Mouse (Mus musculus): ENCODE results near the gene Pin1.
"Not testable (repeated sequence)": the region's sequence is repeated elsewhere in the genome, so short reads cannot be mapped to it uniquely, and the experiment has no call there.

The Pin1 gene

GRCm38 (mm10) chr9:20651602-20652259, at the start of gene Pin1:
TSS of gene Pin1 (plus strand) at chr9:20652095.
- in situ Hi-C loops (cut with MboI, MseI): no loop called here

GRCm38 (mm10) chr9:20606269-20606668, 45.6 kb upstream of the Pin1 start:
- in situ Hi-C loops (cut with MboI, MseI): no loop called here

DNA sequence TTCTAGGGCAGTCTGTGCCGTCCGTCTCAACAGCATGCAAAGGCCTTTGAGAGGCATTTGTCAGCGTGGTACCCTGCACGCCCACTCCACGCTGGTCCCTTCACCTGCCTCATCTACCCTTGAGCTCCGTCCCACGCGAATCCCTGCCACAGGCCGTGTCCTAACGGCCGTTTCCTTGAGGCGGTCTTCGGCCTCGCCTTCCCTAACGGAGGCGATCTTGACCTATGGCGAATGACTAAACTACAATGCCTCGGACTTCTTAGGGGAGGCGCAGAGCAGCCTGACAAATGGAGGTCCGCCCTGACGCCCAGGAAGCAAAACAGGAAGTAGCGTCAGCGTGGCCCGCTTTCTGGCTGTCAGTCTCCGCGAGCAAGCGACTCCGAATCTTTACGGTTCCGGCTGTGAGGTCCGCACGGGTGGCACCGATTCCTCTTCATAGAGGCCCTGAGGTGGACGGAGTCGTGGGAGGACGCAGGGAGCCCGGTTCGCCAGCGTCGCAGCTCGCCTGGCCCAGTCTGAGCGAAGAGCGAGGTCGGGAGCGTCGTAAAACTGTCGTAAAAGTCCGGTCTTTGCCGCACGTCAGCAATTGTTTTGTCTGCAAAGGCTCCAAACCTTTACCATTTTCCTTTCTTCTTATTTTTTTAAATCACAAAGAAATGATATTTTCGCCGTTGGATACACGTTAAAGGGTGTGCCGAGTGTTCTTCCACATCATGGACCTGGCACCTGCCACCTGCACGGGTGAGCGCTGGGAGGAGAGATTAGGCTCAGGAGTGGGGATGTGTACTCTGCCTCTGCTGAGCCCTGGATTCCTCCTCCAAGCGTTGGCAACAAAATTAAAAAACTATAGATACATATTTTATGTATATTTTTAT, 44.6 kb upstream of the Pin1 start:
- in situ Hi-C loops (cut with MboI, MseI): no loop called here

GRCm38 (mm10) chr9:20609831-20610464, 41.9 kb upstream of the Pin1 start:
- in situ Hi-C loops (cut with MboI, MseI): no loop called here

DNA sequence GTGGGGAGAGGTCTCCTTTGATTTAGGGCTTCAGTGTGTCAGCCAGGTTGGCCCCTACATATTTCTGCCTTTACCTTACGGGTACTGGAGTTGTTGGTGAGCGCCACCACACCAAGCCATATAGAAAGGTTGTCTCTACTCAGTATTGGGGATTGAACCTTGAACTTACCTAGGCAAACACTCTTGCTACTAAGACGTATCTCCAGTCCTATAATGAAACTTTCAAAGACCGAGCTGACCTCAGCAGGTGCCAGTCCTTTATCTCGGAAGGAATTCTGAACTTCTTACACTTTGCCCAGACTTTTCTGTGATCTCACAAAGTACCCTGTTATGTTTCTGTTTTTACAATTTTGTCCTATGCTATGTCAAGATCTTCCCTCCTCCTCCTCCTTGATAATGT, 39.9 kb upstream of the Pin1 start:
- in situ Hi-C loops (cut with MboI, MseI): no loop called here

DNA sequence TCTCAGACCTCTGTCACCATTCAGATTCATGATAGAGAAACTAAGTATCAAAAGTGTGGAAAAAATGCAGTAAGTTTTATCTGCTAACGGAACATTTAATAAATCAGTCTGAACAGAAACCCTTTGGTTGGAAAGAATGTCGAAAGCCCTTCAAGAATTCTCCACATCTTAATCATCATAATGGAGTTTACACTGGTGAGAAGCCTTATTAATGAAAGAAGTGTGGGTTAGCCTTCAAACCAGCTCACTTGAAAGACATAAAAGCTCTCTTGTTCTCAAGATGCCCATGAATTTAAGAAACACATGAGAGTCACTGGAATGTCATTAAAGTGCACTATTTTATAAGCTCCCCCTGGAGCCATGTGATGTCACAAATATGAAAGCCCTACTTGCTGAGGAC, 35.2 kb upstream of the Pin1 start:
- in situ Hi-C loops (cut with MboI, MseI): no loop called here

DNA sequence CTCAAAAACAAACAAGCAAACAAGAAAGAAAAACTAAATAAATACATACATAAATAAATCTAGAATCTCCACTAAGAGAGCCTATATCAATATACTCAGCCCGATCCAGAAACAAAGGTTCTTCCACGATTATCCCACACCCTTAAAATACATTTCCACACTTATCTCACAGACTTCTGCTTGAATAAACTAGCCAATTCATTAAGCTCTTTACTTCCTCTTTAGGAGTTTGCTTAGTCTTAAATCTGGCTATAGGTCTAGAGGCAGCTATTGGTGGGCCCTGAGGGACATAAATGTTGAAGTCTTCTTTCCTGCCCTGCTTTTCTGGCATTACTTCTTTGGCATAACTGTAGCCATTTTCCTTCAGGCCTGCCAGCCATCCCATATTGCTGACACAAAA, 20.6 kb upstream of the Pin1 start:
- in situ Hi-C loops (cut with MboI, MseI): no loop called here

DNA sequence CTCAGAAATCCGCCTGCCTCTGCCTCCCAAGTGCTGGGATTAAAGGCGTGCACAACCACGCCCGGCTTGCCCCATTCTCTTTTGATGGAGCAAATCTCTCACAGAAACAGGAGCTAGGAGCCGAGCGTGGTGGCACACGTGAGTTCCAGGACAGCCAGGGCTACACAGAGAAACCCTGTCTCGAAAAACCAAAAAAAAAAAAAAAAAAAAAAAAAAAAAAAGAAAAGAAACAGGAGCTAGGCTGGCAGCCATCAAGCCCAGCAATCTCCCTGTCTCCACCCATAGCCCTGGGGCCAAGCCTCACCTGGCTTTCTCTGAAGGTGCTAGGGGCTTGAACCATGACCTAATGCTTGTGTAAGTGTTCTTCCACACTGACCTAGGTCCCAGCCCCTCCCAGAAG, 16.2 kb upstream of the Pin1 start:
- in situ Hi-C loops (cut with MboI, MseI): not testable (repeated sequence)

- in situ Hi-C loops (cut with MboI, MseI): no loop called here
Observed at GRCm38 (mm10) chr9:20636256-20636655, 15.6 kb upstream of the Pin1 start.

DNA sequence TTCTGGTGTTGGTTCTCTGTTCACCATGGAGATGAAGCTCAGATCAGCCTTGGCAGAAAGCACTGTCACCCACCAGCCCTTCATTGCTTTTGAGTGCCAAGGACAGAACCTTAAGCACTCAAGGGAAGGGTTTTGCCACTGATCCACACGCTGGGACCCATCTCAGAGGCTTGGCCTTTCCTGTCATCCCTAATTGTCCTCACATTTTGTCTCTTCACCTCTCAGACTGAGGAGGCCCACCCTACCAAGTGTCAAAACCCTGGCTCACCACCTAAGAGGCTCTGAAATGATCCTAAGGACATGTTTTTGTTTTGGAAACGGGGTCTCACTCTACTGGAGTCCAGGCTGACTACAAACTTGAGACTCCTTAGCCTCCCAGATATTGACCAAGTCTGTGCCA, 15.1 kb upstream of the Pin1 start:
- in situ Hi-C loops (cut with MboI, MseI): no loop called here

DNA sequence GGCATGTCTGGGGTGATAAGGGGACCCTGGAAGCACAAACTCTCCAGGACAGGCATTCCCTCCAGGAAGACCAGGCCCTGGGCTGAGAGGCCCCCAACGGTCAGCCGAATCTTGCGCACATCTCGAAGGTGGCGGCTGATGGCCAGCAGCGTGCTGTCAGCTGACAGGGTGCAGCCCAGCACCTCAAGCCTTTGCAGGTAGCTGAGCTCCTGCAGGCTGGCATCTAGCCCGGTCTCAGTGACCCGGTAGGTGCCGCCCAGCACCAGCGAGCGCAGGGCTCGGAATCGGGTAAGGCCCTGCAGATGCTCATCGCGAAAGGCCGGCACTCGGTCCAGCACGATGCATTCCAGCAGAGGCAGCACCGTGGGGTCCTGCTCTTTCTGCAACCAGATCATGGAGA, 13.3 kb upstream of the Pin1 start:
- in situ Hi-C loops (cut with MboI, MseI): no loop called here

DNA sequence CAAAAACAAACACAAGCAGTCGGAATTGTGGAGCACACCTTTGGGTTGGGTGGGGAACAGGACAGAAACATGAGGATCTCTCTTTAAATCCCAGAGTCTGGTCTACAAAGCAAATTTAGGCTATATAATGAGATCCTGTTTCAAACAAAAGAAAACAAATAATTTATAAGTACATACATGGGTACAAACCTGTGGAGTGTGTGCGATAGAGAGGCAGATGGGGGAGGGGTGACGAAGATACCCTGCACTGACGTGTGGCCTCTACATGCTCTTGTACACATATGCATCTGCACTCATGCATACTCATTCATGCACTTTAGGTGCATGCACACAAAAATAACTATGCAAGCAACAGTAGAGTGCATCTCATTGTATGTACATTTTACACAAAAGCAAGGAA, 12.4 kb upstream of the Pin1 start:
- in situ Hi-C loops (cut with MboI, MseI): no loop called here

- in situ Hi-C loops (cut with MboI, MseI): no loop called here
Observed at GRCm38 (mm10) chr9:20641501-20641900, 10.4 kb upstream of the Pin1 start.

DNA sequence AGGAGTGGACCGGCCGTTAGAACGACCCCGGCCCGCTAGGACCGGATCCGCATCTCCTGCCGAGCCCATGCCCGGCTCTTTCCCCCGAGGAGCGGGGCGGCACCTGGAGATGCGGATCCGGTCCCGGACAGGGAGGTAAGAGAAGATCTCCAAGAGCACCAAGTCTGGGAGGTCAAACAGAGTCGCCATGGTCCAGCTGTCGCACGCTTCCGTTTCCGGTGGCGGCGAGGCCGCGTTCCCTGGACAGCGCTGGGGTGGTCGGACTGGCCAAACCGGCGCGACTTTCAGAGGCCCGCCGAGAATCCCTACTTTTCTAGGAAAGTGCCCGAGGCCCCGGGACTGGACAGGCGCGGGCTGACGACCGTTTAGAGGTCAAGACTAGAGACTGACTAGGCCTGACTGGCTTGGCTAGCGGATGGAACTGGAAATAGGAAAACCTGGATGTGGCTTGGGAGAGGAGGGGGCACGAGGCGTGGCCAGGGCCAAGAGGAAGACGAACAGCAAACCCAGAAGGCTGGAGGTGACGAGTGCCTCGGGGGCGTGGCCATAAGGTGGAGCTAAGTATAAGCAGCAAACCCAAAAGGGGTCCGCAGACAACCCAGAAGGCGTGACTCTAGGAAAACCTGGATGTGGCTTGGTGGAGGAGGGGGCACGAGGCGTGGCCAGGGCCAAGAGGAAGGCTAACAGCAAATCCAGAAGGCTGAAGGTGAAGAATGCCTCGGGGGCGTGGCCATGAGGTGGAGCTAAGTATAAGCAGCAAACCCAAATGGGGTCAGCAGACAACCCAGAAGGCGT, 9.6 kb upstream of the Pin1 start, which contains the start of gene Ubl5:
Gene Ubl5 (plus strand): TSS at position 778 of the 795 bp plus-strand sequence.
- in situ Hi-C loops (cut with MboI, MseI): no loop called here

- in situ Hi-C loops (cut with MboI, MseI): no loop called here
Observed at GRCm38 (mm10) chr9:20642896-20643466, 8.9 kb upstream of the Pin1 start.

- in situ Hi-C loops (cut with MboI, MseI): no loop called here
Observed at GRCm38 (mm10) chr9:20643781-20644180, 8.1 kb upstream of the Pin1 start.

GRCm38 (mm10) chr9:20644360-20645081, 7.4 kb upstream of the Pin1 start, which contains the start of gene Fbxl12:
TSS of gene Fbxl12 (minus strand) at chr9:20644767.
- in situ Hi-C loops (cut with MboI, MseI): no loop called here

DNA sequence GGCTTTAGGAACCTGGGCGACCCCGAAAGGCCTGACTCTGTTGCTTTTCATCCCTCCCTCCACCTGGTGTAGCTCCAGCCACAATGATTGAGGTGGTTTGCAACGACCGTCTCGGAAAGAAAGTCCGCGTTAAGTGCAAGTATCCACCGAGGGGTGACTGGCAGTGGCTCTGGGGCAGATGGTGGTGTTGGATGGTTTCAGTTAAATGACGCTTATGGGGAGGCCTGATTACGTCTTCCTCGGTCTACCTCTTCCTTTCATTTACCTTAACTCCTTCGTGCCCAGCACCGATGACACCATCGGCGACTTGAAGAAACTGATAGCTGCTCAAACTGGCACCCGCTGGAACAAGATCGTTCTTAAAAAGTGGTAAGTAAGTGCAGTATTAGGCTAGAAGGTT, 6.8 kb upstream of the Pin1 start:
- in situ Hi-C loops (cut with MboI, MseI): no loop called here

DNA sequence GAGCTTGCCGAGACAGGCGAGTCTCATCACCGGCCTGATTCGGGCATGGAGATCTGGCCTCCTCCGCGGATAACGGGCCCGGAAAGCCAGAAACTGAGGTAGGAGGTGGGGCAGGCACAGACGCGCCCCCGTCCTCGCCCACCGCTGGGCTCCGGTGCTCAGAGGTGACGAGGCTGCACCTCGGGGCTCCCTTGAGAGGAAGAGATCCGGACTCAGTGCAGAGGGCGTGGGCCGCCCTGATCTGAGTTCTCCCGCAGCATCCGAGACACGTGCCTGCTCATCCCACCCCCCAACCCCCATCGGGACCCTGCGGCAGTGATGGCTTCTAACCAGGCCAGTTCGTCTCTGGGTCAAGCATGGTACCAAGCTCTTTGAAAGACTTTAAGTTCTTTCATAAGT, 364 bp downstream of the Pin1 start:
- in situ Hi-C loops (cut with MboI, MseI): no loop called here

- in situ Hi-C loops (cut with MboI, MseI): no loop called here
Observed at GRCm38 (mm10) chr9:20653859-20654258, 2.0 kb downstream of the Pin1 start.

- in situ Hi-C loops (cut with MboI, MseI): no loop called here
Observed at GRCm38 (mm10) chr9:20657546-20657945, 5.7 kb downstream of the Pin1 start.

Data from T-helper 1 cell (primary cell).